Mouse (Mus musculus) embryonic facial prominence, embryonic 12.5 days (tissue): ENCODE data around the gene Sptb. TPM values are rescaled to one million over a fixed set of nuclear protein-coding genes. Genes with fewer than 3 reads are reported as not detected.

Experiments used
- ATAC-seq: fragments of 200-750 bp; cut with Nextera tagmentation; 2 replicates; pipeline ENCODE4 v1.8.0; 2017; ENCODE audit not compliant: insufficient number of reproducible peaks, insufficient read depth, low FRiP score, low TSS enrichment
- H3K27ac ChIP-seq: fragments of 300-500 bp; sonication (generic); 2 replicates; pipeline ENCODE4 v1.5.1; 2016; ENCODE audit warnings: mild to moderate bottlenecking
- H3K27me3 ChIP-seq: fragments of 300-500 bp; sonication (generic); 2 replicates; pipeline ENCODE4 v1.6.1; 2016; ENCODE audit warnings: mild to moderate bottlenecking, moderate library complexity
- H3K36me3 ChIP-seq: fragments of 300-500 bp; sonication (generic); 2 replicates; pipeline ENCODE4 v1.6.1; 2016; ENCODE audit warnings: mild to moderate bottlenecking
- H3K4me1 ChIP-seq: fragments of 300-500 bp; sonication (generic); 2 replicates; pipeline ENCODE4 v1.6.1; 2016
- H3K4me2 ChIP-seq: fragments of 300-500 bp; sonication (generic); replicated peaks from 2 replicates; pipeline ENCODE4 v1.6.1; 2016; ENCODE audit warnings: mild to moderate bottlenecking, moderate library complexity
- H3K4me3 ChIP-seq: fragments of 300-500 bp; sonication (generic); 2 replicates; pipeline ENCODE4 v1.5.1; 2016; ENCODE audit warnings: mild to moderate bottlenecking
- H3K9ac ChIP-seq: fragments of 300-500 bp; sonication (generic); 2 replicates; pipeline ENCODE4 v1.6.1; 2016; ENCODE audit warnings: mild to moderate bottlenecking, moderate library complexity
- H3K9me3 ChIP-seq: fragments of 300-500 bp; sonication (generic); 2 replicates; pipeline ENCODE4 v1.6.1; 2016; ENCODE audit warnings: mild to moderate bottlenecking, moderate library complexity
- WGBS: fragments of 180-500 bp; shearing (Covaris S2); methylation state at CpG from one replicate; pipeline ENCODE4 v1.1.7; 2016; 5-methylcytosine and 5-hydroxymethylcytosine counted together
- microRNA-seq: library from miRNA; unstranded; fragments of <30 nt; microRNA quantifications from one replicate; pipeline ENCODE4, GENCODE M21; 2017
- polyA plus RNA-seq: library from polyadenylated mRNA; unstranded; fragments of >200 nt; fragmentation: Nextera tagmentation; extraction: Ambion mirVana; gene quantifications from 2 replicates; pipeline ENCODE4 v1.2.1, GENCODE M21; 2016

The Sptb gene
- polyA plus RNA-seq, 1 experiment from 2014 or later = 1.8 TPM

DNA sequence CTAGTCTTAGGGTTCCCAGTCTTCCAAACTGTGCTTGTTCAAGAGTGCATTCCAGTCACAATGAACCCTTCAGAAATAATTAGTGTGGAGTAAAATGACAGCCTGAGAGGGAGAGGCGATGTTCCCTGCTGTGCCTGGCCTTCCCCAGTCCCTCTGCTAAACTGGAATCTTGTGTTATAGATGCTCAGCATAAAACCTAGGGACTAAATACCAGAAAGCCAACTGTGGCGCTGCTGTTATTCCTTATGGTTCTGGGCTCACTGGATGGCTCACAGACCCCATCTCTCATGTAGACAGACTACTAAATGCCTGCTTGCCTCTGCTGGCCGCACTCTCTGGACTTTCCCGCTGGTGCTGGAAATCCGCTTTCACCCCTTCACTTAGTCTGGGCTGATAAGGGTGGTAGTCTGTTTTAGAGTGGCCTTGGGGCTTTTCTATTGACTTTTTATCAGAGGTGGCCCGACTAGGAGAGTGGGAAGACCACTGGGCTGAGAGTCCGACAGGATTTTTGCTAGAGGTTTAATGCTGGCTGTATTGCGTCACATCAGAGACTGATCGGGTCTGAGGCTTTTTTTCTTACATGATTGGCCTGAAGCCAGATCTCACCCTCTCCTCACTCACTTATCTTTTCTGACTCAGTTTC is 175.6 kb downstream of the Sptb start:
- H3K4me3 ChIP-seq = peak overlapping the region; percentile 71
- H3K27me3 ChIP-seq = peaks cover 55% of the 10 kb centered on the region
- no peak for ATAC-seq
- H3K27ac ChIP-seq = no peak overlapping the region
- H3K9me3 ChIP-seq = peaks cover 4% of the 10 kb centered on the region; the same call in 1 of the 2 replicates
- 14% methylated on average over 9 of the region's 9 CpGs for WGBS
- H3K36me3 ChIP-seq = no peaks in the 10 kb centered on the region
- peak overlapping the region; percentile 95 for H3K4me2 ChIP-seq
- no peak overlapping the region for H3K9ac ChIP-seq
- peaks cover 16% of the 10 kb centered on the region; the same call in 1 of the 2 replicates for H3K4me1 ChIP-seq

DNA sequence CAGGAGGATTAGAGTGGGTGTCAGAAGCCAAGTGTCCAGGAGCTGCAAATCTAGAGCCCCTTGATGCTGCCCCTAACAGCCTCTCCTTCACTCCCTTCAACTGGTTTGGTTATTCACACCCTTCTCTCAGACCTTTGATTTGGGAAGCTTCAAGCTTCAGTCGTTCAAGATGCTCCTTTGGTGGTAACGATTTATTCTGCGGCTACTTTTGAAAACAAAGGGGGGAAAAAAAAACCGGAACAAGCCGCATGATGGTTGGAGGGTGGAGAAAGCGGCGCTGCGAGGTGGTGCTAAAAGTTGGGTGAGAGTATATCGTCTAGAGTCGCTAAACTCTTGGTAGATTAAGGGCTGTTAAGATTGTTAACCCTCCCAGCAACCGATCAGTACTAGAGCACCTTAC is 176.1 kb downstream of the Sptb start:
- Histone ChIP-seq H3K4me1 (peaks cover 16% of the 10 kb centered on the region; the same call in 1 of the 2 replicates), H3K4me3 (peak overlapping the region; percentile 71), H3K9ac (peak overlapping the region; percentile 64; the same call in 1 of the 2 replicates), H3K9me3 (no peaks in the 10 kb centered on the region), H3K4me2 (peak overlapping the region; percentile 95), H3K27me3 (peaks cover 55% of the 10 kb centered on the region), H3K36me3 (no peaks in the 10 kb centered on the region), H3K27ac (no peak overlapping the region)
- WGBS = 2% methylated on average over 11 of the region's 11 CpGs
- ATAC-seq = no peak

DNA sequence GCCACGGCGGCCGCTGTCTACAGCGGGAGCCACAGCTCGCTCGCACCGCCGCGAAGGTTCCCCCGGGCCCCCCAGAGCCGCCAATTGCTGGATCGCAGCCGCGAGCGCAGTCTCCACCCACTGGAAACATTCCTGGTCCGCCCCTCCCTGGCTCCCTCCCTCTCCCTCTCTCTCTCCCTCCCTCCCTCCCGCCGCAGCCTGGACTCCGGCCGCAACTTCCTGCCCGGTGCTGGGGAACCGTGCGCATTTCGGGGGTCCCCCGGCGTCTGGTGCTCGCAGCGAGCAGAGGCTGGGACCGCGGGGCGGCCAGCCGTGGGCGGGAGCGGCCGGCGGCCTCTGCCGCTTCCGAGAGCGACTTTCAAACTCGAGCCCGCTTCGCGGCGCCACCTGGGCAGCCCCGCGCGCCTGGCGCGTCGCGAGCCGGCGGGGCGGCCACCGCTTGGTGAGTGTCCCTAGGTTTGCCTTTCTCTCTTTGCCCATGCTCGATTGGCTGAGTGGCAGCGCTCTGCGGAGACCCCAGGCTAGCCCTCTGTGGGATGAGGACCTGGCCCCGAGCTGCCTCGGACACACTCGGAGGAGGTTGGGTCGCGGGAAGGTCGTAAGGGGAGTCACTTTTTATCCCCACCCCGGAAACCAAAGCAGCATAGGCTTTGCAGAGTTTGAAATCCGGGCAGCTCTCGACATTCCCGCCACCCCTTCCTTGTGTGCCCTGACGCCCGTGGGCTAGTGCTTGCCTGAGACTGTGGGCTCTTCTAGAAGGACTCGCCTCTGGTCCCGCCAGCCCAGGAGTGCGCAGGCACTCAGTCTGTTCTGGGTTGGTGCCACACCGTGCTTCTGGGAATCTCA is 176.7 kb downstream of the Sptb start:
- no peaks in the 10 kb centered on the region for H3K9me3 ChIP-seq
- peak; percentile 62; the same call in 1 of the 2 replicates for ATAC-seq
- H3K4me3 ChIP-seq = peak overlapping the region; percentile 71
- WGBS = under 1% methylated on average over 70 of the region's 74 CpGs
- H3K27me3 ChIP-seq = peaks cover 55% of the 10 kb centered on the region
- H3K27ac ChIP-seq = 0 out of 2 replicates have a peak overlapping the region, but pooled peaks have one; percentile 36
- H3K4me1 ChIP-seq = peaks cover 16% of the 10 kb centered on the region; the same call in 1 of the 2 replicates
- peak overlapping the region; percentile 64 for H3K9ac ChIP-seq
- no peaks in the 10 kb centered on the region for H3K36me3 ChIP-seq
- peak overlapping the region; percentile 95 for H3K4me2 ChIP-seq

DNA sequence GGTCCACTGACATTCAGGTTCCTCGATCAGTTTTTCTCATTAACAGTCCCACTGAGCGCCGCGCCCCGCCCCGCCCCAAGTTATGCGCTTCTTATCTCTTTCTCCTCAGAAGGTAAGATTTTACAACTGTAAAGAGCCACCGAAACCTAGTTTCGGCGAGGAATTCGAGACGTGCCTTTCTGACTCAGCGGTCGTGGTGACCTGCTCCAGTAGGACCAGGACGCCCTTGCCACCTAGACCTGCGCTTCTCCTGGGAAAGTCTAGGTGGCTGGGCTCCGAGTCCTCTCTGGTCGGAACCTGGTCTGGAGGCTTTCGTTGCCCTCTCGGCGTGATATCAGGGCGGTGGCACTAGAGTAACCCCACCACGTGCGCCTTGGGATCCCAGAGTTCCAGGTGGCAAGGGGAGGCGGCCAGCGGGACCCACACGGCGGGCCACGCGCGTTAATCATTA is 177.4 kb downstream of the Sptb start:
- ATAC-seq = 0 out of 2 replicates have a peak, but pooled peaks have one; percentile 19
- Histone ChIP-seq H3K36me3 (no peaks in the 10 kb centered on the region), H3K27me3 (peaks cover 55% of the 10 kb centered on the region), H3K4me1 (peaks cover 16% of the 10 kb centered on the region; the same call in 1 of the 2 replicates), H3K27ac (no peak overlapping the region), H3K9me3 (no peaks in the 10 kb centered on the region), H3K9ac (peak overlapping the region; percentile 64), H3K4me2 (peak overlapping the region; percentile 95), H3K4me3 (peak overlapping the region; percentile 71)
- under 1% methylated on average over 31 of the region's 31 CpGs for WGBS

GRCm38 (mm10) chr12:76531986-76532925 is 178.1 kb downstream of the Sptb start:
- ATAC-seq = no peak
- no peak overlapping the region for H3K27ac ChIP-seq
- H3K36me3 ChIP-seq = no peaks in the 10 kb centered on the region
- H3K27me3 ChIP-seq = peaks cover 55% of the 10 kb centered on the region
- peak overlapping the region; percentile 71 for H3K4me3 ChIP-seq
- peaks cover 16% of the 10 kb centered on the region; the same call in 1 of the 2 replicates for H3K4me1 ChIP-seq
- no peaks in the 10 kb centered on the region for H3K9me3 ChIP-seq
- H3K9ac ChIP-seq = no peak overlapping the region
- H3K4me2 ChIP-seq = peak overlapping the region; percentile 95
- WGBS = 1% methylated on average over 19 of the region's 19 CpGs

- H3K4me2 ChIP-seq = 0 out of 2 replicates have a peak within 1 kb of the TSS, but pooled peaks have one; percentile 3
- WGBS = 28% methylated on average over 6 of the region's 6 CpGs
- no peaks in the 10 kb centered on the region for H3K9me3 ChIP-seq
- no peak within 1 kb of the TSS for H3K27ac ChIP-seq
- H3K4me3 ChIP-seq = no peak within 1 kb of the TSS
- ATAC-seq = no peak
- peaks cover 13% of the 10 kb centered on the region; the same call in 1 of the 2 replicates for H3K4me1 ChIP-seq
- peaks cover 44% of the 10 kb centered on the region for H3K27me3 ChIP-seq
- H3K36me3 ChIP-seq = no peaks in the 10 kb centered on the region
- H3K9ac ChIP-seq = no peak within 1 kb of the TSS
These were observed 179.7 kb downstream of the Sptb start, which contains the start of gene Plekhg3 for GRCm38 (mm10) chr12:76530580-76531139. Gene Plekhg3, plus strand, starts transcription at chr12:76530891.

Small RNA genes lying within 50 kb of the gene (microRNA-seq; reads per million reads assigned to microRNA genes)
- gene Mir5135 = not detected

Other genes starting within 250 kb of the Sptb start
- gene Plekhg3, start 179.7 kb downstream of the Sptb start, polyA plus RNA-seq = 4.5 and 5.1 TPM in 2 replicates
- gene Churc1, start 55.0 kb upstream of the Sptb start, polyA plus RNA-seq = 78.9 and 87.6 TPM in 2 replicates
- gene Fntb, start 55.0 kb upstream of the Sptb start, polyA plus RNA-seq = 42.9 and 45.9 TPM in 2 replicates
- gene Gpx2, start 85.0 kb upstream of the Sptb start, polyA plus RNA-seq = 1.1 and 2.0 TPM in 2 replicates
- 25.5 and 26.6 TPM in 2 replicates for gene Rab15, start 112.4 kb upstream of the Sptb start, polyA plus RNA-seq